ENCODE assay signal across 25 mouse cellular contexts in the genomic region with DNA sequence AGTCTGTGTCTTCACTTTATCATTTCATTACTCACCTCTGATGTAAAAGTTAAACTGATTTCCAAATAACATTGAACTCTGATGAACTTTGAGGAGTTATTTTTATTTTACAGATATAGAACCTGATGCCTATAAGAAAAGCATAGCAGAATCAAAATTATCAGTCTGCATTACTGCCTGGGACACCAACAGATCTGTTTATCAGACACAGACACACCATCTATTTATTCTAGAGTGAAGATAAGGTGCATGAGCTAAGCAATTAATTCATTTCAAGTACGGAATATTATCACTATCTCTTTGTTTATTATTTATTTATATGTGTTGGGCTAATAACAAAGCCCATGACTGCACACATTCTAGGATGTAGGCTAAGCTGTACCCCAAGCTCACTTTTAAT.
"Had no signal": no experiment of that assay in that cellular context is flagged by ENCODE, and none has a peak within 500 bp of the region (broad histone marks: within the 10 kb centered on the region; RNA-seq: fewer than 3 reads in every experiment).

No protein-coding gene starts in this region.

- H3K36me3 ChIP-seq: embryonic facial prominence, embryonic 10.5 days; embryonic facial prominence, embryonic 12.5 days; embryonic facial prominence, embryonic 13.5 days; embryonic facial prominence, embryonic 15.5 days; forebrain, embryonic 10.5 days; forebrain, embryonic 12.5 days; forebrain, embryonic 15.5 days had no signal

- H3K27me3 ChIP-seq: embryonic facial prominence, embryonic 12.5 days; embryonic facial prominence, embryonic 13.5 days; embryonic facial prominence, embryonic 15.5 days; forebrain, embryonic 12.5 days; forebrain, embryonic 13.5 days; forebrain, embryonic 15.5 days had no signal

- H3K4me3 ChIP-seq: embryonic facial prominence, embryonic 10.5 days; embryonic facial prominence, embryonic 12.5 days; embryonic facial prominence, embryonic 13.5 days; embryonic facial prominence, embryonic 15.5 days; erythroblast, embryonic 14.5 days; forebrain, embryonic 10.5 days; forebrain, embryonic 12.5 days; forebrain, embryonic 13.5 days; forebrain, embryonic 15.5 days; gastrocnemius, adult 2 months; heart, adult 2 months had no signal

- DNase-seq: cerebellum, adult 9-10 months; cerebellum, adult 9-11 months; cerebellum, postnatal 10 days; cerebellum, postnatal 14 days; cerebellum, postnatal 25 days; cerebellum, postnatal 36 days; embryo, embryonic 11 days; forebrain, postnatal 0 days; gastrocnemius, adult 2 months; gastrocnemius, postnatal 10 days; gastrocnemius, postnatal 14 days; gastrocnemius, postnatal 25 days; gastrocnemius, postnatal 36 days; heart, adult 11 months; heart, adult 18-20 months; heart, adult 2 months had no signal

- H3K4me1 ChIP-seq: forebrain, embryonic 10.5 days had no signal

- H3K9ac ChIP-seq: embryonic facial prominence, embryonic 12.5 days; embryonic facial prominence, embryonic 13.5 days; embryonic facial prominence, embryonic 15.5 days; forebrain, embryonic 12.5 days; forebrain, embryonic 13.5 days; forebrain, embryonic 15.5 days; forebrain, postnatal 0 days had no signal

- H3K9me3 ChIP-seq: embryonic facial prominence, embryonic 10.5 days; embryonic facial prominence, embryonic 12.5 days; embryonic facial prominence, embryonic 13.5 days; embryonic facial prominence, embryonic 15.5 days; forebrain, embryonic 10.5 days; forebrain, embryonic 12.5 days; forebrain, embryonic 13.5 days; forebrain, embryonic 15.5 days had no signal

- H3K27ac ChIP-seq: embryonic facial prominence, embryonic 10.5 days; embryonic facial prominence, embryonic 12.5 days; embryonic facial prominence, embryonic 13.5 days; embryonic facial prominence, embryonic 15.5 days; forebrain, embryonic 10.5 days; forebrain, embryonic 12.5 days; forebrain, embryonic 13.5 days; forebrain, embryonic 15.5 days; gastrocnemius, adult 2 months; heart, adult 2 months had no signal
